Mouse (Mus musculus): ENCODE results near the gene Tfap4.

Gene Tfap4

DNA sequence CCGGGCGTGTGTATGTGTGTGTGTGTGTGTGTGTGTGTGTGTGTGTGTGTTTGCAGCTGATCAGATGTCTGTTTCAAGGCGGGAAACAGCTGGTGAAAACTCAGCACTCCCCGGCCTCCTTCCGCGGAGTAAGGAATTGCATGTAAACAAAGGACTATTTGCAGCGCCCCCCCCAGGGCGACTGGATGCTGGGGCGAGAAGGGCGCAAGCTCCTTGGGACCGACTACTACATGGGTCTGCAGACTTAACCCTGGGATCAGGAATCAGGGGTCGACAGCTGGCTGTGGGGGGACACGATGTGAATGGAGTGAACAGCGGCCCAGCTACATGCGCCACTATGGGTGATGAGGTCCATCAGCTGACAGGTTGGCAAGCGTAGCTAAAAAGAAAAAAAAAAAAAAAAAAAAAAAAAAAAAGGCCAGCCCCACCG is at the start of gene Tfap4:
Tfap4 (minus strand) TSS at position 140 of the 430 bp plus-strand sequence.
- DNase-seq (ENCODE audit: low spot score), result peak; percentile 70

GRCm38 (mm10) chr16:4608532-4609059 is 48.9 kb upstream of the Tfap4 start:
- no peak for DNase-seq (ENCODE audit: low spot score)

GRCm38 (mm10) chr16:4607818-4608531 is 48.3 kb upstream of the Tfap4 start:
- DNase-seq (ENCODE audit: low spot score), result peak; percentile 63

- DNase-seq (ENCODE audit: low spot score), result no peak
Measured at GRCm38 (mm10) chr16:4606431-4607084, 46.9 kb upstream of the Tfap4 start.

DNA sequence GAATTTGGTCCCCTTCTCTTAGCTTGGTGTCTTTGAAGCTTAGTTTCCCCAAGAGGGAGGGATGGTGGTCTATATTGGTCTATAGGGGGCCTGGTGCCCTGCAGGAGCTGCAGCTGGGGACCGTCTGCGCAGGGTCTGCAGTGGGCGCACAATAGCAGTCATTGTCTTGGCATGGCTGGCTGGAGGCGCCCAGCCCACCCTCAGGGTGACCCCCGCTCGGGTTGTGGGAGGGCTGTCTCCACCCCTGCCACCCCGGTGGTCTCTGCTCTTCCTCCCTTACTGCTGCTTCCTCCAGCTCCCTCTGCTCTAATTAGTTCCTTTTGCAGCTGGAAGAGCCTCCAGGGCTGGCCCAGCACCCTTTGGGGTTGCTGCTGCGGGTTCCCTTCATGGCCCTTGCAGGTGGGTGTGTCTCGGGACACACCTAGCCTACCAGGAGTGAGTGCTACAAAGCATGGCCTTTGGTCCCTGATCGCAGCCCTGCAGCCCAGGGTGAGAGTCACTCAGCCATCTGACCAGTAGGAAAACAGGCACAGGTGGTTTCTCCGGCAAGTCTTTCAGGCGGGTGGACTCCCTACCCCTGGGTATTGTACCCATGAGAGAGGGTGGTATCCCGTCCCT is 46.0 kb upstream of the Tfap4 start:
- no peak for DNase-seq (ENCODE audit: low spot score)

DNA sequence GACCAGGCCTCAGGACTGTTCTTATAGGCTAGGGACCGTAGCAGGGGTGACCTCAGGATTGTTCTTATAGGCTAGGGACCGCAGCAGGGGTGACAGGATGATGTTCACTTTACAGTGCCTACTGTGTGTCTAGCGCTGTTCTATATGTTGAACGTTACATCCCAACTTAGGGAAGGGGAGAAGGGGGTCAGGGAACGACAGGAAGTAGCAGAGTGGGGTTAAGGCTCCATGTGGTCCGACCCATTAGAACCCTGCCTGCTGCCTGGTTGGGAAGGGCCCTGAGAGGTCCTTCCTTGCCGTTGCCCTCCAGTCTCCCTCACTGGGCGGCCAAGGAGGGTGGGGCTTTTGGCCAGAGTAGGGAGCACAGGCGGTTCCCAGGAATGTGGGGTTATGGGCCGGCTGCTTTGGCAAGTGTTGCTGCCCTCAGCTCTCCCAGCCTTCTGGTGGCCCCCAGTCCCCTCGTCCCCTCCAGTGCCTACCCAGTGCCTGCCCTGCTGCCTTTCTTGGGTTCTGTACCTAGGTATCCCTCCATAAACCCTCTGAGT is 44.7 kb upstream of the Tfap4 start:
- DNase-seq (ENCODE audit: low spot score), result no peak

GRCm38 (mm10) chr16:4603453-4603837 is 43.8 kb upstream of the Tfap4 start:
- no peak for DNase-seq (ENCODE audit: low spot score)

DNA sequence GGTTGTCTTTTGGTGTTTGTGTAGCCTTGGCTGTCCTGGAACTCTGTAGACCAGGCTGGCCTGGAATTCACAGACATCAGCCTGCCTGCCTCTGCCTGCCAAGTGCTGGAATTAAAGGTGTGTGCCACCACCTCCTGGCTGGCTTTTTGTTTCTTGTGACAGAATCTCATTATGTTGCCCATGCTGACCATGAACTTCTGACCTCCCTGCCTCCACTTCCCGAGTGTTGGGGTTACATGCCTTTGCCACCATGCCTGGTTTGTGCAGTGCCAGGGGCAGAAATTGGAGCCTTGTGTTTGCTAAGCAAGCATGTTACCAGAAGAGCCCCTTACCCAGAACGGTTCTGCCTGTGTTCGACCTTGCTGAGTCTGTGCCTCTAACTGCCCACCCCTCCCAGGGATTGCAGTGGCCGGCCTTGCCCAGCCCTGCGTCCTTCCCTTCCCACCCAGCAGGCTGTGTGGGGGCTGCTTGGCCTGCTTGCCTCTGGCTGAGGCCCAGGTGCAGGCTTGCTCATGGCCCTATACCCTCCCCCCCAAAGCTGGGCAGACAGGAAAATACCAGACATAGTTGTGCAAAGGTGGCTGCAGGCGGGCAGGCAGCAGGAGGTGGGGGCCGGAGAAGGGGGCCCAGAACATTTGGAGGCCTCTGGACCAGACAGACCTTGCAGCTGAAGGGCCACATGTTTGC is 43.3 kb upstream of the Tfap4 start:
- no peak for DNase-seq (ENCODE audit: low spot score)

DNA sequence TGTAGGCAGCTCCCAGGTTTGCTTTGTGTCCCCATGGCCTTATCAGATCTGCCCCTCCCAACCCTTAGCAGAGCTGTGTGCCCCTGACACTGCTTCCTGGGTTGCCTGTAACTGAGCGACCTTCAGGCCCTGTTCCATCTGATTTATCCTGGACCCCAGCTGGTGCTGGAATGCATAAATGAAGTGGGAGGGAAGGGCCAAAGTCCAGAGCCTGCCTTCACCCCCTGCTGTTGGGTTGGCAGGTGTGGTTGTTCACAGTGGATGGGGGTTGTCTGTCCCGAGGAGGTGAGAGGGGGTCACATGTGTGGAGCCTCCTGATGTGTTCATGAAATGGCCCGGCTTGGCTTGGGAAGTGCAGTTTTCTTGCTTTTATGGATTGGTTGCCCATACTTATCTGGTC is 42.5 kb upstream of the Tfap4 start:
- no peak for DNase-seq (ENCODE audit: low spot score)

GRCm38 (mm10) chr16:4600701-4601310 is 41.2 kb upstream of the Tfap4 start:
- no peak for DNase-seq (ENCODE audit: low spot score)

DNA sequence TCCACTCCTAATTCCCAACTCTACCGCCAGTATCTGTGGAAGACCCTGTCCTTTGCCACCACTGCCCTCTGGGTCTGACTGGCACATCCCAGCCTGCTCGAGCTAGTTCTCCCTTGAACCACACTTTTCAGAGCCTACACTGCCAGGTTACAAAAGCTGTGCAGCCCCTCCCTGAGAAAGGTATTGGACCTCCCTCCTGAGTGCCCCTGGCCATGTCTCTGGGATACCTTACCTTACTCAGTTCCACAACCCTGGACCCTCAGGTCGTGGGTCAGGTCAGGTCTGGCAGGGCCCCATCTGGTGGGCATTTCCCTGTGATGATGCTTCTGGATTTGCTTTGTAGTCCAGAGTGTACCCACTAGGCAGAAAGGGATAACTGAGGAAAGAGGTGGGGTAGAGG is 40.0 kb upstream of the Tfap4 start:
- no peak for DNase-seq (ENCODE audit: low spot score)

- DNase-seq (ENCODE audit: low spot score), result no peak
Measured at GRCm38 (mm10) chr16:4598891-4599543, 39.4 kb upstream of the Tfap4 start.

- no peak for DNase-seq (ENCODE audit: low spot score)
Measured at GRCm38 (mm10) chr16:4598041-4598440, 38.4 kb upstream of the Tfap4 start.

DNA sequence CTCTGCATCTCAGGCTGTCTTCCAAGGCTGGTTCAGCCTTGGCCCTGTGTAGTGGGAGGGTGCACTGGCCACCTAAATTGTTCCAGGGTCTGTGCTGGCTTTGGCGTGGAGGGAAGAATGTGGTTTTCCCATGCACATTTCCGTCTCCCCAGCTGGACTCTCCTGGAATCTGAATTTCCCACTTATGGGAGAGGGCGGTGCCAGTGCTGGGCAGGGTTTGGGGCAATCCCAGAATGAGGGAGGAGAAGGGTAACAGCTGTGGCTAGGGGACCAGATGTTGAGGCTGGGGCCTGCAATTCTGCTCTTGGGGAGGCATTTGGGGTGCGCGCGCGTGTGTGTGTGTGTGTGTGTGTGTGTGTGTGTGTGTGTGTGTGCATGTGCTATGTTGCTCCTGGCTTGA is 37.6 kb upstream of the Tfap4 start:
- DNase-seq (ENCODE audit: low spot score), result no peak

- DNase-seq (ENCODE audit: low spot score), result no peak
Measured at GRCm38 (mm10) chr16:4596836-4597235, 37.2 kb upstream of the Tfap4 start.

- no peak for DNase-seq (ENCODE audit: low spot score)
Measured at GRCm38 (mm10) chr16:4596141-4596728, 36.6 kb upstream of the Tfap4 start.

GRCm38 (mm10) chr16:4595527-4595963 is 35.9 kb upstream of the Tfap4 start:
- DNase-seq (ENCODE audit: low spot score), result no peak

DNA sequence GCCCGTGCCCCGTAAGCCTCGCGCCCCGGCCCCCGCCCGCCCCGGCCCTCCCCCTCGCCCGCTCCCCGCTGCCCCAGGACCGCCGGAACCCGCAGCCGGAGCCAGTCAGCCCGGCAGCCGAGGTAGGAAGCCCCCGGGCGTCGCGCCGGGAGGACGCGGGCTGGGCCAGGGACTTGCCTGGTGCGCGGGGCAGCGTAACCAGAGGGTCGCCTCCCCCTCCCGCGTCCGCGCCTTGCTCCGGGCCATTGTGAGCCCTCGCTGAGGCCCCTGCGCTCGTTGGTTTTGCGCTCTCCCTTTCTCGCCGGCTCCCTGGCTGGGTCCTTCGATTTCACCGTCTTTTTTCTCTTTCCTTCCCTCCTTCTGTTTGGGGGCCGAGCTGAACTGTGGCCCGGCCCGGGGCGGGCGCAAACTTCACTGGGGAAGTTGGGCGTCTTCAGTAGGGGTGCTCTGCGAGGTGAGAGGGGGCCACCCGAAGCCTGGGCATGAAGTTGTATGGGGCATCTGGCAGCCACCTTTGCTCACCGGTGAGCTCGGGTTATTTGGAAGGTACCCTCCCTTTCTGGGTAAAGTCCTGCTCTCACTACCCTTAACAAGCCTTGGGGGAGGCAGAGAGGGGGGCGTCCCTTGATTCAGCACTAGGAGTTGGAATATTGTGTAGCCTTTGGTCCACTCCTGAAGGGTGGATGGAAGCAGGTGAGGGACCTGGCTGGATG is 35.3 kb upstream of the Tfap4 start:
- DNase-seq (ENCODE audit: low spot score), result no peak

- DNase-seq (ENCODE audit: low spot score), result no peak
Measured at GRCm38 (mm10) chr16:4593971-4594813, 34.5 kb upstream of the Tfap4 start, which contains the start of gene Glis2. TSS of gene Glis2 (plus strand) at chr16:4594713.

All from spleen, adult 12 weeks (tissue).